Mouse (Mus musculus): Measurements from ENCODE around the gene Rab17. TPM values are rescaled to one million over a fixed set of nuclear protein-coding genes. Genes with fewer than 3 reads are reported as not detected.
A peak's percentile ranks its signal among the peaks of the same experiment; 100 is the strongest.

Gene Rab17
- polyA plus RNA-seq, 1 experiment from 2014 or later: 2.5 TPM

GRCm38 (mm10) chr1:90953688-90954087 lies 15.8 kb downstream of the Rab17 start:
- no peak overlapping the region for H3K9ac ChIP-seq
- ATAC-seq (ENCODE audit: insufficient number of reproducible peaks, low FRiP score, low TSS enrichment, low read depth): no peak
- H3K4me2 ChIP-seq: no peak overlapping the region

GRCm38 (mm10) chr1:90952808-90953207 lies 16.7 kb downstream of the Rab17 start, which contains the start of gene Prlh:
TSS of gene Prlh (plus strand) at chr1:90953108.
- Histone ChIP-seq H3K36me3 (no peaks in the 10 kb centered on the region), H3K4me3 (no peak within 1 kb of the TSS), H3K4me1 (peaks cover 7% of the 10 kb centered on the region; the same call in 1 of the 2 replicates), H3K4me2 (no peak within 1 kb of the TSS), H3K27me3 (peaks cover 4% of the 10 kb centered on the region; the same call in 1 of the 2 replicates), H3K27ac (no peak within 1 kb of the TSS), H3K9ac (no peak within 1 kb of the TSS), H3K9me3 (no peaks in the 10 kb centered on the region)
- ATAC-seq (ENCODE audit: insufficient number of reproducible peaks, low FRiP score, low TSS enrichment, low read depth): no peak
- 79% methylated on average over 8 of the region's 8 CpGs for WGBS

More at GRCm38 (mm10) chr1:90953688-90954087, 15.8 kb downstream of the Rab17 start:
- peaks cover 8% of the 10 kb centered on the region; the same call in 1 of the 2 replicates for H3K27me3 ChIP-seq
- H3K36me3 ChIP-seq: no peaks in the 10 kb centered on the region
- peaks cover 7% of the 10 kb centered on the region; the same call in 1 of the 2 replicates for H3K4me1 ChIP-seq
- H3K27ac ChIP-seq: no peak overlapping the region
- no peaks in the 10 kb centered on the region for H3K9me3 ChIP-seq
- 53% methylated on average over 11 of the region's 11 CpGs for WGBS
- H3K4me3 ChIP-seq: no peak overlapping the region

- no peak overlapping the region for H3K27ac ChIP-seq
- H3K4me3 ChIP-seq: no peak overlapping the region
- no peak overlapping the region for H3K9ac ChIP-seq
- H3K9me3 ChIP-seq: no peaks in the 10 kb centered on the region
- no peak for ATAC-seq (ENCODE audit: insufficient number of reproducible peaks, low FRiP score, low TSS enrichment, low read depth)
- no peak overlapping the region for H3K4me2 ChIP-seq
- WGBS: 69% methylated on average over 7 of the region's 7 CpGs
- 0 out of 2 replicates have a peak, but pooled peaks cover 4% of the 10 kb centered on the region for H3K27me3 ChIP-seq
- H3K4me1 ChIP-seq: peaks cover 7% of the 10 kb centered on the region; the same call in 1 of the 2 replicates
- H3K36me3 ChIP-seq: no peaks in the 10 kb centered on the region
These were observed 17.8 kb downstream of the Rab17 start for GRCm38 (mm10) chr1:90951670-90952069.

- Histone ChIP-seq H3K27me3 (0 out of 2 replicates have a peak, but pooled peaks cover 4% of the 10 kb centered on the region), H3K9ac (no peak overlapping the region), H3K4me3 (no peak overlapping the region), H3K27ac (no peak overlapping the region), H3K4me1 (peaks cover 7% of the 10 kb centered on the region; the same call in 1 of the 2 replicates), H3K9me3 (no peaks in the 10 kb centered on the region), H3K4me2 (no peak overlapping the region), H3K36me3 (no peaks in the 10 kb centered on the region)
- 64% methylated on average over 9 of the region's 9 CpGs for WGBS
- no peak for ATAC-seq (ENCODE audit: insufficient number of reproducible peaks, low FRiP score, low TSS enrichment, low read depth)
These were observed 20.2 kb downstream of the Rab17 start for GRCm38 (mm10) chr1:90949309-90949708.

- Histone ChIP-seq H3K27ac (no peak overlapping the region), H3K4me1 (no peaks in the 10 kb centered on the region), H3K27me3 (no peaks in the 10 kb centered on the region), H3K9ac (no peak overlapping the region), H3K4me2 (no peak overlapping the region), H3K36me3 (no peaks in the 10 kb centered on the region), H3K9me3 (no peaks in the 10 kb centered on the region), H3K4me3 (no peak overlapping the region)
- 59% methylated on average over 2 of the region's 2 CpGs for WGBS
- ATAC-seq (ENCODE audit: insufficient number of reproducible peaks, low FRiP score, low TSS enrichment, low read depth): no peak
These were observed 22.2 kb downstream of the Rab17 start for GRCm38 (mm10) chr1:90947252-90947651.

- no peaks in the 10 kb centered on the region for H3K36me3 ChIP-seq
- no peak overlapping the region for H3K4me2 ChIP-seq
- no peaks in the 10 kb centered on the region for H3K4me1 ChIP-seq
- no peaks in the 10 kb centered on the region for H3K9me3 ChIP-seq
- H3K9ac ChIP-seq: no peak overlapping the region
- ATAC-seq (ENCODE audit: insufficient number of reproducible peaks, low FRiP score, low TSS enrichment, low read depth): no peak
- H3K27ac ChIP-seq: no peak overlapping the region
- WGBS: 66% methylated on average over 10 of the region's 10 CpGs
- H3K27me3 ChIP-seq: no peaks in the 10 kb centered on the region
- no peak overlapping the region for H3K4me3 ChIP-seq
These were observed 24.3 kb downstream of the Rab17 start for GRCm38 (mm10) chr1:90945171-90945570.

- no peak for ATAC-seq (ENCODE audit: insufficient number of reproducible peaks, low FRiP score, low TSS enrichment, low read depth)
- no peak overlapping the region for H3K9ac ChIP-seq
- no peaks in the 10 kb centered on the region for H3K9me3 ChIP-seq
- 78% methylated on average over 4 of the region's 4 CpGs for WGBS
- no peak overlapping the region for H3K4me2 ChIP-seq
- no peak overlapping the region for H3K27ac ChIP-seq
- H3K4me3 ChIP-seq: no peak overlapping the region
- no peaks in the 10 kb centered on the region for H3K4me1 ChIP-seq
- no peaks in the 10 kb centered on the region for H3K27me3 ChIP-seq
- no peaks in the 10 kb centered on the region for H3K36me3 ChIP-seq
These were observed 29.5 kb downstream of the Rab17 start for GRCm38 (mm10) chr1:90939980-90940379.

- no peak overlapping the region for H3K4me2 ChIP-seq
- no peaks in the 10 kb centered on the region for H3K36me3 ChIP-seq
- no peak for ATAC-seq (ENCODE audit: insufficient number of reproducible peaks, low FRiP score, low TSS enrichment, low read depth)
- H3K9me3 ChIP-seq: no peaks in the 10 kb centered on the region
- H3K4me3 ChIP-seq: no peak overlapping the region
- WGBS: 68% methylated on average over 9 of the region's 9 CpGs
- H3K9ac ChIP-seq: no peak overlapping the region
- H3K4me1 ChIP-seq: no peaks in the 10 kb centered on the region
- no peaks in the 10 kb centered on the region for H3K27me3 ChIP-seq
- H3K27ac ChIP-seq: no peak overlapping the region
These were observed 32.5 kb downstream of the Rab17 start for GRCm38 (mm10) chr1:90936990-90937389.

GRCm38 (mm10) chr1:90933001-90933400 lies 36.5 kb downstream of the Rab17 start:
- Histone ChIP-seq H3K27ac (no peak overlapping the region), H3K9ac (no peak overlapping the region), H3K4me1 (peaks cover 8% of the 10 kb centered on the region), H3K36me3 (no peaks in the 10 kb centered on the region), H3K27me3 (0 out of 2 replicates have a peak, but pooled peaks cover 2% of the 10 kb centered on the region), H3K4me2 (no peak overlapping the region), H3K9me3 (no peaks in the 10 kb centered on the region), H3K4me3 (no peak overlapping the region)
- ATAC-seq (ENCODE audit: insufficient number of reproducible peaks, low FRiP score, low TSS enrichment, low read depth): no peak
- WGBS: 66% methylated on average over 5 of the region's 5 CpGs

- Histone ChIP-seq H3K36me3 (no peaks in the 10 kb centered on the region), H3K9ac (peak overlapping the region; percentile 15; the same call in 1 of the 2 replicates), H3K27ac (no peak overlapping the region), H3K4me1 (peaks cover 19% of the 10 kb centered on the region), H3K27me3 (0 out of 2 replicates have a peak, but pooled peaks cover 3% of the 10 kb centered on the region), H3K4me3 (peak overlapping the region; percentile 31), H3K9me3 (no peaks in the 10 kb centered on the region), H3K4me2 (peak overlapping the region; percentile 86)
- 4% methylated on average over 6 of the region's 6 CpGs for WGBS
- 0 out of 2 replicates have a peak, but pooled peaks have one; percentile 40 for ATAC-seq (ENCODE audit: insufficient number of reproducible peaks, low FRiP score, low TSS enrichment, low read depth)
These were observed 40.9 kb downstream of the Rab17 start for GRCm38 (mm10) chr1:90928575-90928934.

- ATAC-seq (ENCODE audit: insufficient number of reproducible peaks, low FRiP score, low TSS enrichment, low read depth): peak; percentile 23; the same call in 1 of the 2 replicates
- H3K27ac ChIP-seq: peak overlapping the region; percentile 55; the same call in 1 of the 2 replicates
- WGBS: 3% methylated on average over 22 of the region's 23 CpGs
- peak overlapping the region; percentile 86 for H3K4me2 ChIP-seq
- H3K27me3 ChIP-seq: 0 out of 2 replicates have a peak, but pooled peaks cover 3% of the 10 kb centered on the region
- peaks cover 19% of the 10 kb centered on the region for H3K4me1 ChIP-seq
- H3K4me3 ChIP-seq: peak overlapping the region; percentile 31
- no peaks in the 10 kb centered on the region for H3K36me3 ChIP-seq
- 0 out of 2 replicates have a peak overlapping the region, but pooled peaks have one; percentile 15 for H3K9ac ChIP-seq
- H3K9me3 ChIP-seq: no peaks in the 10 kb centered on the region
These were observed 41.4 kb downstream of the Rab17 start for GRCm38 (mm10) chr1:90927929-90928574.

GRCm38 (mm10) chr1:90927308-90927707 lies 42.2 kb downstream of the Rab17 start:
- 23% methylated on average over 15 of the region's 15 CpGs for WGBS
- H3K4me2 ChIP-seq: peak overlapping the region; percentile 86
- H3K9ac ChIP-seq: no peak overlapping the region
- 0 out of 2 replicates have a peak, but pooled peaks cover 3% of the 10 kb centered on the region for H3K27me3 ChIP-seq
- H3K4me1 ChIP-seq: peaks cover 19% of the 10 kb centered on the region
- no peak for ATAC-seq (ENCODE audit: insufficient number of reproducible peaks, low FRiP score, low TSS enrichment, low read depth)
- peak overlapping the region; percentile 55; the same call in 1 of the 2 replicates for H3K27ac ChIP-seq
- no peaks in the 10 kb centered on the region for H3K9me3 ChIP-seq
- no peaks in the 10 kb centered on the region for H3K36me3 ChIP-seq
- peak overlapping the region; percentile 31 for H3K4me3 ChIP-seq
